Mouse (Mus musculus) thymus, postnatal 25 days (tissue): Measurements from ENCODE around the gene Abi1.
"Not testable (repeated sequence)": the region's sequence is repeated elsewhere in the genome, so short reads cannot be mapped to it uniquely, and the experiment has no call there.

Experiments used
- DNase-seq: peaks from one replicate; pipeline ENCODE4 v3.0.0; 2022

Abi1 gene

GRCm38 (mm10) chr2:22957415-22957814, 82.6 kb downstream of the Abi1 start:
- DNase-seq: no peak

DNA sequence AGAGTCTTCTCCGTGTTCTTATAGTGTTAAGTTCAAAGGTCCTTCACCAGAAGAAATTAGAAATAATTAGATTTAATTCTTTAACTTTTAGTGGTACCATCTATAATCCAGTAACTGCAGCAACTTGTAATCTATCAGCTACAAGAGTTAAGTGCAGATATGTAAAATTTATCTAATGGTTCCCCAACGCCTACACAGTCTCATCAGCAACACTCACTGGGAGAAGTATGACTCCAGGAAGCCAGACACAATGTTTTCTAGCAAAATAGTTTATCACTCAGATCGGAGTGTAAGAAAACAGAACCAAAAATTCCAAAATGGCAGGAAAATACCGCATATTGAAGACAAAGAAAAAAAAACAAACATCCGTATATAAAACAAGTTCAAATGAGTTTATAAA, 84.1 kb downstream of the Abi1 start:
- no peak for DNase-seq

DNA sequence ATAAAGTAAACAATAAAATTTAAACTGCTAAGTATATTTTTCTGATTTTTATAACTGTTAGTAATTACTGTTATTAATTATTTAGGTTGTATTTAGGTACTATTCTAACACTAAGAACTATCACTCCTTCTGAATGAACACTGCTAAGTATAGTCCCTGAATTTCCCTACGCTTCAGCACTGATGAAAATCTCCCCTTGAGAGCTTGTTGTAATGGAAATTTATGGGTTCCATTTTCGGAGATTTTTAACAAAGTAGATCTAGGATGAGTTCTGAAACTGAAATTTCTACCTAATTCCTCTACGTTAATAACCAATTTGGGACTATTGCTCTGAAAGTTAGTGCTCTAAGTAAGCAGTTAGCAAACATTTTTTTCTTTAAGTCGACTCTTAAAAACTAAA, 85.8 kb downstream of the Abi1 start:
- no peak for DNase-seq

DNA sequence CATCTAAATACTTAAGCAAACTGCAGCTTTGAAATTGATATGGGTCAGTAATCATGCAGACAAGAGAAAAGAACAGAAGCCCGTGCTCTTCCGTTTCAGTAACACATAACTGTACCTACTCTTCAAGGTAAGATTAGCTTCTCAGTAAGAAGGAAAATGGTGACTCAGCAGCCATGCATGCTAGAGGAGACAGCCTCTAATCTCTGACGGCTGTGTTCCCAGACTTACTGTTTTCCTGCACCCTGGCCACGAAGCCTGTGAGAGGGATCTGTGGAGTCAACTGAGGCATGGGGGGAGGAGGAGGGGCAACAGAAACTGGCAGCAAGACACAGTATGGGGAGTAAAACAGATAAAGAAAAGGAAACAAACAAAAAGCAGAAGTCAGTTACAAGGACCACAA, 90.1 kb downstream of the Abi1 start:
- DNase-seq: no peak

DNA sequence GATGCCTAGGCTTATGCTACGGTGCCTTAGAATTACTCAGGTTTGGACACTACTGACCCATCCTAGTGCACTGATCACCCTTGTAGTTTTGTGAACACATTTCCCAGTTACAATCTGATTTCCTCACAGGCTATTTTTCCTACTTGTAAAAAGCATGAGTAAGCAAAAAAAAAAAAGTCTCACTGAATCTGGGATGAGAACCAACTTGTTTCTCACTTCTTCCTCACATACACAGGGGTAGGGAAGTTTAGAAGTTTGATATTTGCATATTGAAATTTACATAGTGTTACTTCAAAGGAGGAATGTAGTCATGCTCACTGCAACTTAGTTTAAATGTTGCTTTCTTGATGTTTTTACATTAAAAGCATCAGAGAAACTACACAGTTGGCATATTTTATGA, 106.5 kb downstream of the Abi1 start:
- no peak for DNase-seq

DNA sequence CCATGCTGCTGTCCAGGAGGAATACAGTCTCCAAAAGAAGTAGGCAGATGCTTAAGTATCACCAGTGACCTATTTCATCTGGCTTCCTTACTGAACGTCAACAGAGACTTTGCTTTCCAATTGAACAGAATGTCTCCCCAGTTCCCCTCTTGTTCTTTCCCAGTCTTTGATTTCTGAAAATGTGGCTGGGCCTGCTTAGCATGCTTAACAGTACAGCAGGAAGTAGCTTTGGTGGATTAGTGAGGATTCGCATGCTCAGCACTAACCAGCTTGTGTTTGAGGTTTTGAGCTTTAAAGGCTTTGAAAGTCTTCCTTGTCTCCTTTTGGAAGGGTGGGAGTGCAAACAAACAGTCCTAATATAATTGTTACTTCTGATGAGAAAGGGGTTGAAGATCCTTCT, 111.8 kb downstream of the Abi1 start:
- no peak for DNase-seq

DNA sequence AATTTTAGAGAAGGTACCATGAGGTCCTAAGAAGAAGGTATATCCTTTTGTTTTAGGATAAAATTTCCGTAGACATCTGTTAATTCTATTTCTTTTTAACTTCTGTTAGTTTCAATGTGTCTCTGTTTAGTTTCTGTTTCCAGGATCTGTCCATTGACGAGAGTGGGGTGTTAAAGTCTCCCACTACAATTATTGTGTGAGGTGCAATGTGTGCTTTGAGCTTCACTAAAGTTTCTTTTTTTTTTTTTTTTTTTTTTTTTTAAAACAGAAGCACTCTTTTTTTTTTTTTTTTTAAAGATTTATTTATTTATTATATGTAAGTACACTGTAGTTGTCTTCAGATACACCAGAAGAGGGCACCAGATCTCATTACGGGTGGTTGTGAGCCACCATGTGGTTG, 114.1 kb downstream of the Abi1 start:
- DNase-seq: not testable (repeated sequence)

DNA sequence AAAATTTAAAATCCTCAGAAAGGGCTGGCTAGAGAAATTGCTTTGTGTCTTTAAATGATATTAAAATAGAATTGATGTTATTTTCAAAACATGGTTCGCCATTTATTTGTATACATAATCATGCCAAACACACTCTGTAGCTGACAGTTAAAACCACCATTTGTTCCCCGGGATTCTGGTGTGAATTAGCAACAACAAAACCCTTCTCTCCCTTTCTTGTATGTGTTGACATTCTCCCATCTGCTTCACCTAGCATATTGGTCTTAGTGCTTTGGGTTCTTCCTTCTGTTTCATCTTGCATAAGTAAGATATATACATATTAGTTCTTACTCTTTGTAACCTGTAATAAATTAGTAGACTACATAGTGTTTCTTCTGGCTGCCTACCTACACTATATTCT, 121.4 kb downstream of the Abi1 start:
- DNase-seq: no peak

DNA sequence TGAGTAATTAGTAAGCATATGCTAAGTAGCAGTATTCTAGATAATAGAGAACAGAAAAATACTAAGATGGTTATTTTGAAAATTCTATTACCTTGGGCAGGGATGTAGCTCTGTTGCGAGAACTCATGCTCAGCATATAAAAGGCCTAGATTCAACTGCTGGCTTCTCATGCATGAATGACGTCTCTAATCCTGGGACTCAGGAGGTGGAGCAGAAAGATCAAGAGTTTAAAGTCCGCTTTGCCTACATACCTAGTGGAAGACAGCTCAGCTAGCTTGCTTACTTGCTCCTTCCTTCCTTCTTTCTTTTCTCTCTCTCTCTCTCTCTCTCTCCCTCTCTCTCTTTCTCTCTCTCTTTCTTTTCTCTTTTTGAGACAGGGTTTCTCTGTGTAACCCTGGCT, 125.6 kb downstream of the Abi1 start:
- DNase-seq: no peak

- DNase-seq: no peak
These were observed 136.1 kb downstream of the Abi1 start for GRCm38 (mm10) chr2:22903947-22904346.

- peak; percentile 80 for DNase-seq
These were observed 144.5 kb downstream of the Abi1 start, which contains the start of gene Pdss1 for GRCm38 (mm10) chr2:22895282-22896273. TSS of gene Pdss1 (plus strand) at chr2:22895522.

GRCm38 (mm10) chr2:22894932-22895281, 145.1 kb downstream of the Abi1 start:
- DNase-seq: no peak
